Mouse (Mus musculus) T-helper 1 cell (primary cell): ENCODE results near the gene Gart.

Source experiments
- in situ Hi-C: fragments of 300-600 bp; cut with MboI, MseI; formaldehyde crosslinking; loops from one replicate; pipeline ENCODE4 v1.15.1; 2025; ENCODE audit warnings: high pct_unique_total_duplicates

Gene Gart

DNA sequence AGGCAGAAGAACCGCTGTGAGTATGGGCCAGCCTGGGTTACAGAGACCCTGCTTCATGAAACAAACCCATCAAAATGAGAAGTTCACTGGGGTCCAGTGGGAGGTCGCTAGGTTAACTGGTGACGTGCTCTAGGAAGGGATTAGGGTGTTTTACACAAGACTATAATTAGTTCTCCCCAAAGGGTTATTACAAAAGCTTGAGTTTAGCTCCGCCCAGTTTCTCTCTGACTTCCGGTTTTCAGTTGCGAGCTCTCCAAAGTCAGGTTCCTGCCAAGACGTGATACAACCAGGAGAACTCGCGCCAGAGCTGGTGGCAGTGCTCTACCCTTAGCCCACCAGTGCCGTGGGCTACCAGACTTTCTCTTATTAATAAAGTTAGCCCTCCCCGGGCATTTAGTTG lies 35.5 kb downstream of the Gart start:
- in situ Hi-C loops = no loop called here

- in situ Hi-C loops = no loop called here
These were observed 37.1 kb downstream of the Gart start for GRCm38 (mm10) chr16:91609501-91610245.

GRCm38 (mm10) chr16:91606958-91607357 lies 39.8 kb downstream of the Gart start:
- in situ Hi-C loops = no loop called here

DNA sequence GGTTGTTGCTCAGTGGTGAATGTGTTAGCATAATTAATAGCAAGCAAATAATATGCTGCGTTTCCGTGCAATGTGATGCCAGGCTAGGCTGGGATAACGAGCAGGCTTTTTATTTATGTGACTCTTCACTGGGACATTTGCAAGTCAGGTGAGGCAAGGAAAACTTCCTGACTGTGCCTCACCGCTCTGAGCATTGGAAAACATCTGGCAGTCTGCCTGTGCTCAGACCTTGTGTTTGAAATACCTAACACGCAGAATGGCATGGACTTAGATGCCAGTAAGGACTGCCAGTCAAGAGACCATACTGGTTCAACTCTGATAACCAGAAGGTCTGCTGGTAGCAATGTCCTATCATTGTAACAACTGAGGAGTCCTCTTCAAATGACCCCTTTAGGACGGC lies 41.6 kb downstream of the Gart start:
- in situ Hi-C loops = no loop called here

- in situ Hi-C loops = no loop called here
These were observed 45.1 kb downstream of the Gart start for GRCm38 (mm10) chr16:91601693-91602092.

- in situ Hi-C loops = no loop called here
These were observed 45.7 kb downstream of the Gart start for GRCm38 (mm10) chr16:91601081-91601480.

GRCm38 (mm10) chr16:91599242-91599641 lies 47.5 kb downstream of the Gart start:
- in situ Hi-C loops = loop anchor here (10.0 kb wide), 1 partner anchor 1166 kb away; no protein-coding TSS in a partner anchor

- in situ Hi-C loops = loop anchor here (10.0 kb wide), 1 partner anchor 1167 kb away; no protein-coding TSS in a partner anchor
These were observed 49.1 kb downstream of the Gart start, which contains the start of gene Tmem50b for GRCm38 (mm10) chr16:91597672-91598010. TSS of gene Tmem50b (minus strand) at chr16:91597800.

- in situ Hi-C loops = loop anchor here (10.0 kb wide), 1 partner anchor 1168 kb away; no protein-coding TSS in a partner anchor
These were observed 49.7 kb downstream of the Gart start for GRCm38 (mm10) chr16:91596779-91597671.

- in situ Hi-C loops = loop anchor here (10.0 kb wide), 1 partner anchor 1168 kb away; no protein-coding TSS in a partner anchor
These were observed 50.4 kb downstream of the Gart start for GRCm38 (mm10) chr16:91596397-91596778.

- in situ Hi-C loops = loop anchor here (10.0 kb wide), 1 partner anchor 1170 kb away; no protein-coding TSS in a partner anchor
These were observed 51.7 kb downstream of the Gart start for GRCm38 (mm10) chr16:91595076-91595475.

DNA sequence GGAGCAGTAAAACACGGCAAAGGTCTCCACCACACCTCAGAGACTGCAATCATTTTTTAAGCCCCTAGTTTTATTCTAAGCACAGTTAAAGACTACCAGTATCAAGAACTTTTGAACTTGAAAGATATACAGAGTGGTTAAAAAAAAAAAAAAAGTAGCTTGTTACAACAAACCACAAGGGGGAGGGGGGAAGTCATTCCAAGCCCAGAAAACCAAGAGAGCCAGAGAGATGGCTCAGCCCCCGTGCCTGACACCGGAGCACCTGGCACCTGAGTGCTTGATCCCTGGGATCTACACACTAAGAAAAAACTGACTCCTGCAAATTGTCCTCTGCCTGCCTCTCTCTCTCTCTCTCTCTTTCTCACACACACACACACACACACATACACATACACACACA lies 53.5 kb downstream of the Gart start:
- in situ Hi-C loops = loop anchor here (5.0 to 10.0 kb wide), 2 partner anchors 226 to 1172 kb away; no protein-coding TSS in a partner anchor

GRCm38 (mm10) chr16:91592162-91592561 lies 54.6 kb downstream of the Gart start:
- in situ Hi-C loops = loop anchor here (5.0 to 10.0 kb wide), 2 partner anchors 225 to 1173 kb away; no protein-coding TSS in a partner anchor

DNA sequence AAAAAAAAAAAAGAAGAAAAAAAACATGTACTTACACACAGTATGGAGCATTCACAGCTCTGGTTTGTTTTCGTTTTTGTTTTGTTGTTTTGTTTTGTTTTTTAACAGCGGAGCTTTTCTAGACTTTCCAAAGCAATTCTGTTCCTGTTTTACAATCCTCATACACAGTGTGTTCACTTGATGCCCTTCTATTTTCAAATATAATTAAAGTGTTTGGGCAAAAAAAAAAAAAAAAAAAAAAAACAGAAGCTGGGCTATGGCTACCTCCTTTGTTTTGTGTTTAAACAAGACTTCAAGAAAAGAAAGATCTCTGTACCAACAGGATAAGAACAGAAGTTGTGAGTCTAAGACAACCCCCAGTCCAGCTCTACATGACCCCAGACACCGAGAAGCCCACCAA lies 58.0 kb downstream of the Gart start:
- in situ Hi-C loops = loop anchor here (5.0 kb wide), 1 partner anchor 76 kb away; no protein-coding TSS in a partner anchor

DNA sequence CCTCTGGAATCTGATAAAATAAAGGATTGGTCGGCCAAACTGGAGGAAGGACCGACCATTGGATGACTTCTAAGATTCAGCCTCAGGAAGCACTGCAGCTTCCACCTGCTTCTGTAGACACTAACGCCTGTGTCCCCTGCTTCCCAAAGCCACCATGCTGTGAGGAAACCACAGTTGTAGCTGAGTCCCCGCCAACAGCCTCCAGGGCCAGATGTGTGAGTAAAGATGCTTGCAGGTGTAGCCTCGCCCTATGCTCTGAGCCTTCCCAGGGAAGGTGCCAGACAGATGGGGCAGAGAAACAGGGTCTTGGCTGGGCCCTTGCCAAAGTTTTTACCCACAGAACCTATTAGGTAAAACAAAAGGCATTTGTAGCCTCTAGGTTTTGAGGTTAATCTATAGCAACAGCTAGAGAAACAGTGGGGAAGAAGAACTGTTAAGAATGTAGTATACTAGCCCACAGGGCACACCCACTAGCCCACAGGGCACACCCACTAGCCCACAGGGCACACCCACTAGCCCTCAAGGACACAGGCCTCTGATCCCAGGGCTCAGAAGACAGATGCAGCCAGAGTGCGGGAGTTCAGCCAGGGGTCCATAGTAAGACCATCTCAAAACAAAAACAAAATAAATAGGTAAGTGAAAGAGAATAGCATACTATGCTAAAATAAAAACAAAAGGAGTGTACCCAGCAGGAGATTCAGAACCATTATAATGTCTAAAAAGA lies 58.9 kb downstream of the Gart start:
- in situ Hi-C loops = loop anchor here (5.0 kb wide), 1 partner anchor 76 kb away; no protein-coding TSS in a partner anchor

- in situ Hi-C loops = loop anchor here (5.0 kb wide), 1 partner anchor 74 kb away; no protein-coding TSS in a partner anchor
These were observed 60.5 kb downstream of the Gart start for GRCm38 (mm10) chr16:91586244-91586643.

GRCm38 (mm10) chr16:91585617-91586016 lies 61.1 kb downstream of the Gart start:
- in situ Hi-C loops = loop anchor here (5.0 kb wide), 1 partner anchor 73 kb away; no protein-coding TSS in a partner anchor

DNA sequence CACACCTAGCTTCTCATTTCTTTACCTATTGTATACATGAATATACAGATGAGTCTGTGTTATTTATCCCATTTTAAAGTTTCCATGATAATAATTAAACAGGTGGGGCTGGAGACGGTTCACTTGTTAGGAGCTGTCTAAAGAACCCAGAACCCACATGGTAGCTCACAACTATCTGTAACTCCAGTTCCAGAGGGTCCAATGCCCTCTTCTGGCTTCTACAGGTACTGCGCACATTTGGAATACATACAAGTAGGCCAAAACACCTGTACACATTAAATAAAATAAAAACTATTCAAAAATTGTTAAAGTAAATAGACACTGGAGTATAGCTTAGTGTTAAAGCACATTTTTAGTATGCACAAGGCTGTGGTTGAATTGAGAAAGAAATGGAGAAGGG lies 64.4 kb downstream of the Gart start:
- in situ Hi-C loops = no loop called here

DNA sequence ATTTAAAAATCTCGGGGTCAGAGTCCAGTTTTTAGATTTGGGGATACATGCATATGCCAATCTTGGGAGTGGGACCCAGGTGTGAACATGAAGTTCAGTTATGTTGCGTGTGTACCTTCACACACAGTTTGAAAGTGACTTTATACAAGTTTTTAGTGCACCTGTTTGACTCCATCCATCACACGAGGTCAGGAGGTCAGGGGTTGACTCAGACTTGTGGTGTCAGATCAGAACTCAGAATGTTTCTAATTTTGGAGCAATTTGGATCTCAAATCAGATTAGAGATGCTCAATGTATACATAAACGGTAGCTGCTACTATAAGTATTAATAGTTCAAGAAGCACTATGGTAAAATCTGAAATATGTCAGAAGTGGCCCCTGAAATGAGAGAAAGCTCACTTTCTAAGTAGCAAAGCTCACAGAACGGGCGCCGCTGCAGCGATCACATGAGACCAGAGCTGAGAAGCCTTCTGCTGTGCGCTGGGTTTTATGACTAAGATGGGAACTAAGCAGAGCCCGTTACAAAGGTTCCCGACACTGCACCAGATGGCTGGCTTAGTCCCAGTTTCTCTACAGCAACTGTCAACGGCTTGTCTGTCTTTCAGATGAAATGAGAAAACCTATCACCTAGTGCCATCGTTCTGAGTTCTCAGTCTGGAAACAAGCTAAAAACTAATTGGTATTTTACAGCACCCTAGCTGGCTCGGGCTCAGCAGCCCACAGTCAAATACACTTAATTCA lies 67.6 kb downstream of the Gart start:
- in situ Hi-C loops = no loop called here

DNA sequence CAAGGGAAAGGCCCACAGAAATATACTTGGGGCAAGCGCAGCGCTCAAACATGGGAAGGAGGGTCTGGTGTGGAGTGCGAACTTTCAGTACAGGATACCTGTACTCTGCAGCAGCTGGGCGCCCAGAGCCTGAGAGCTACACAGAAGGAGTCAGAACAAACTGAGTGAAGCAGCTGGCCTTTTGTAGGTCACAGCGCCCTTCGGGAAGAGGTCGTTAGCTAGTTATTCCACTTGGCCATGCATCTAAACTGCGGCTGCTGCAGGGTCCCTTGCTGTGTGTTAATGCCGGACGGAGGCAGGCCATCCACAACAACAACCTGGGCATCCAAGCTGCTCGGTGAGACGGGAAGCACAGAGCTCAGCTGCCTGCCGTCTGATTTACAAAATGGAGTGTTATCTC lies 71.6 kb downstream of the Gart start:
- in situ Hi-C loops = no loop called here
